Mouse (Mus musculus): ENCODE measurements around the gene Pank3. TPM values are rescaled to one million over a fixed set of nuclear protein-coding genes. Genes with fewer than 3 reads are reported as not detected.
"Not testable (repeated sequence)": the region's sequence is repeated elsewhere in the genome, so short reads cannot be mapped to it uniquely, and the experiment has no call there.

Pank3 gene
- polyA plus RNA-seq, 1 experiment, result 21.6 TPM

DNA sequence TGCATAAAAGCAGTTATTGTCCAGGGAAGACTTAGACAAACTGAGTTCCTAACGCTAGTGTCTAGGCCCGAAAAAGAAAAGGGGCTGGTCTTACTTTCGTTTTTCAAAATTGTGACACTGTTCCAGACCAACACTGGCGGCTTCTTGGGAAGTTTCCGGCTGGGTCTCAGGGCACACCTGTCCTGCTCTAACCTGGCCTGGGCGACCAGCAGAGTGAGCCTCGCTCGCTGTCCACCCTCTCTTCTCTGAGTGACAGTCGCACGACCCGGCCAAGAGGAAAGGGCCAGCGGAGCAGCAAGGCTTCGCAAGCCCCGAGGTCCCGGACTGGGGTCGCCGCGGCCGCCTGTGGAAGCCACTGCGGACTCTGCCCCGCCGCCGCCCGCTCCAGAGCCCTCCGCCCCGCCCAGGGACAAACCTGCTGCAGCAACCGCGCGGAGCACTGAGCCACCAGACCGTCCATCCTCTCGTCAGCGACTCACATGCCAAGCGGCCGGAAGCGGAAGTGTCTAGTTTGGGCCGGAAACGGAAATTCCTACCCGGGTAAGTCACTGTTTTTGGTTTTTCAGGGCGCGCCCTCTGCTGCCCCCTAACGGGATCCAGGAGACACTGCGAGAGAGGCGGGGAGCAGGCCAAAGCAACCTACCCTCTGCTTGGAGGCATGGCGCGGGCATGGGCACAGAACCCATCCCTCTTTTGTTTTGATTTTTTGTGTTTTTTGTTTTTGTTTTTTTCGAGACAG lies 64.9 kb downstream of the Pank3 start, which contains the start of gene Rars:
Gene Rars (minus strand): TSS at position 485 of the 739 bp plus-strand sequence.
- Histone ChIP-seq H3K27ac (ENCODE audit: insufficient read depth, low read length) (no peak within 1 kb of the TSS), H3K4me3 (ENCODE audit: insufficient read depth, low read length) (peak within 1 kb of the TSS; percentile 76), H3K4me1 (ENCODE audit: control insufficient read depth, insufficient read depth, low read length) (peaks cover 2% of the 10 kb centered on the region; the same call in 1 of the 2 replicates)
- TF ChIP-seq CTCF (IDR thresholded peaks at IDR 0.05; ENCODE audit: extremely low read depth, insufficient read depth, low read length) (peak; percentile 67), POLR2A (IDR thresholded peaks at IDR 0.05; ENCODE audit: extremely low read depth, insufficient read depth, low read length) (peak; percentile 71; the same call in 1 of the 2 replicates)

DNA sequence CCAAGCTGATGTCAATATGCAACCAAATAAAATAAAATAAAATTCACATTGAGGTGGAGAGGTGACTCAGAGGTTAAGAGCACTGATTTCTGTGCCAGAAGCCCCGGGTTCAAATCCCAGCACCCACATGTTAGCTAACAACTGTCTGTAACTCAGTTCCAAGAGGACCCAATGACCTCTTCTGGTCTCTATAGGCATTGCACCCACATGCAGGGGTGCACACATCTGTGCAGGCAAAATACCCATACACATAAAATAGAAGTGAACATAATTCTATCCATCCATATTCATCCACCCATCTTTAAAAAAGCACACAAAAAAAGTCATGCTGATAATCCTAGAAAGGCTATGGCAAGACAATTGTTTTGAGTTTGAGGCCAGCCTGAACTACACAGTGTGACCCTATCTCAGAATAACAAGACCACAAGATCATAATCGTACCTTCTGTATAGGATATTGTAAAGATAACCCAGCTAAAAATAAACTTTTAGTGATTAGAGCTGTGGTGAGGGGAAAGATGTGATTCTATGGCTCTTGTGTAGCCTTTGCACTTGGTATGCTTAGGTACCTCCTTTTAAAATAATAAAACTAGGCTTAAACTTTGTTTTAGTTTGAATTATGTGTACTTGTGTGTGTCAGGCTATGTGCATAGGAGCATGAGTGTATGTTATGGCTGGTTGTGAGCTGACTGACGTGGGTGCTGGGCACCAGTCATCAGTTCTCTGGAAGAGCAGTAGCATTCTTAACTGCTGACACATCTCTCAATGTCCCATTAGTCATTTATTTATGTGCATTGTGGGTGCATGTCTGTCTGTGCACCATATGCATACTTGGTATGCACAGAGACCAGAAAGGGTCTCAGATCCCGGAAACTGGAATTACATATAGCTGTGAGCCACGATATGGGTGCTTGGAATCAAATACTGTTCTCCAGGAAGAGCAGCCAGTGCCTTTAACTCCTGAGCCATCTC lies 68.2 kb downstream of the Pank3 start:
- Histone ChIP-seq H3K4me1 (ENCODE audit: control insufficient read depth, insufficient read depth, low read length) (peaks cover 2% of the 10 kb centered on the region; the same call in 1 of the 2 replicates), H3K27ac (ENCODE audit: insufficient read depth, low read length) (no peak overlapping the region)
- no peak for TF ChIP-seq CTCF (IDR thresholded peaks at IDR 0.05; ENCODE audit: extremely low read depth, insufficient read depth, low read length)
- TF ChIP-seq POLR2A (IDR thresholded peaks at IDR 0.05; ENCODE audit: extremely low read depth, insufficient read depth, low read length), result no peak

GRCm38 (mm10) chr11:35838345-35839338 lies 69.4 kb downstream of the Pank3 start:
- peak overlapping the region; percentile 17 for H3K4me3 ChIP-seq (ENCODE audit: insufficient read depth, low read length)
- no peak overlapping the region for H3K27ac ChIP-seq (ENCODE audit: insufficient read depth, low read length)
- H3K4me1 ChIP-seq (ENCODE audit: control insufficient read depth, insufficient read depth, low read length), result peaks cover under 1% of the 10 kb centered on the region; the same call in 1 of the 2 replicates
- TF ChIP-seq POLR2A (IDR thresholded peaks at IDR 0.05; ENCODE audit: extremely low read depth, insufficient read depth, low read length), result no peak
- no peak for TF ChIP-seq CTCF (IDR thresholded peaks at IDR 0.05; ENCODE audit: extremely low read depth, insufficient read depth, low read length)

More for the DNA sequence above, 68.2 kb downstream of the Pank3 start:
- H3K4me3 ChIP-seq (ENCODE audit: insufficient read depth, low read length), result no peak overlapping the region

- TF ChIP-seq CTCF (IDR thresholded peaks at IDR 0.05; ENCODE audit: extremely low read depth, insufficient read depth, low read length) (peak; percentile 42), POLR2A (IDR thresholded peaks at IDR 0.05; ENCODE audit: extremely low read depth, insufficient read depth, low read length) (no peak)
- H3K27ac ChIP-seq (ENCODE audit: insufficient read depth, low read length), result no peak overlapping the region
- no peaks in the 10 kb centered on the region for H3K4me1 ChIP-seq (ENCODE audit: control insufficient read depth, insufficient read depth, low read length)
- H3K4me3 ChIP-seq (ENCODE audit: insufficient read depth, low read length), result no peak overlapping the region
These were observed 71.0 kb downstream of the Pank3 start for GRCm38 (mm10) chr11:35840282-35840681.

DNA sequence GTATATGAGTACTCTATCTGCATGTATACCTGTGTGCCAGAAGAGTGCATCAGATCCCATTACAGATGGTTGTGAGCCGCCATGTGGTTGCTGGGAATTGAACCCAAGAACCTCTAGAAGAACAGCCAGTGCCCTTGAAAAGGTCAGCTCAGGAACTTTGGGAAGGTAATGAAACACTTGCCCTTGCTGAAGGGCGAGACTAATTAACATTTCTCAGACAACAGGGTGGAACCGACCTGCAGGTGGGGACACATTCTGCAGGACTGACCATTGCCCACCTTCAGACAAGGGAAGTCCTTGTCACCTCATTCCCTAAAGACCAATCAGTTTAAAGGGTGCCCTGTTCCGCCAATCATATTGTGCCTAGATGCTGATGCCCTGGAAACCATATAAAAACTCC lies 71.5 kb downstream of the Pank3 start:
- not testable (repeated sequence) for H3K27ac ChIP-seq (ENCODE audit: insufficient read depth, low read length); H3K4me1 ChIP-seq (ENCODE audit: control insufficient read depth, insufficient read depth, low read length); H3K4me3 ChIP-seq (ENCODE audit: insufficient read depth, low read length)

Other genes starting within 250 kb of the Pank3 start
- 60.3 and 66.9 TPM in 2 replicates for gene Fbll1, start 29.4 kb downstream of the Pank3 start, polyA plus RNA-seq (2012; rRNA removed)
- gene Rars, start 65.0 kb downstream of the Pank3 start, polyA plus RNA-seq (2012; rRNA removed), result 38.1 and 39.9 TPM in 2 replicates
- gene Wwc1, start 211.0 kb downstream of the Pank3 start, polyA plus RNA-seq (2012; rRNA removed), result 62.7 and 68.2 TPM in 2 replicates